Mouse (Mus musculus): ENCODE results near the gene 2210016L21Rik.

The 2210016L21Rik gene

DNA sequence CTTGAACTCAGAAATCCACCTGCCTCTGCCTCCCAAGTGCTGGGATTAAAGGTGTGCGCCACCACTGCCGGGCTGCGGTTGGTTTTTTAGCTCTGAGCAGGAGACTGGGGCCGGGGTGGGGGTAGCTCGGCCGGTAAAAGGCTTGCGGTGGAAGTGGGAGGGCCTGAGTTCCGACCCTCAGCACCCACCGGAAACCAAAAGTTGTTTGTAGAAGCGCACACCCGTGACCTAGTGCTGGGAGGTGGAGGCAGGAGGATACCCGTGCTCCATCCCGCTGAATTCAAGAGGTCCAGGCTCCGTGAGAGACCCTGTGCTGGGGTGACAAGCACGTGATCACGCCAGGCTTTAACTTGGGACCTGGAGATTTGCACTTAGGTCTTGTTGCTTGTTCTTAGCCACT is 54.5 kb downstream of the 2210016L21Rik start:
- peaks cover 53% of the 10 kb centered on the region for H3K4me1 ChIP-seq (replicated peaks; ENCODE audit: low read depth, low read length)
- H3K36me3 ChIP-seq (ENCODE audit: insufficient read depth, low read length), result no peaks in the 10 kb centered on the region
- TF ChIP-seq POU5F1 (IDR thresholded peaks at IDR 0.05; ENCODE audit: borderline replicate concordance, low read length) (no peak), CTCF (conservative IDR thresholded peaks at IDR 0.05; ENCODE audit: low read length) (no peak), NANOG (IDR thresholded peaks at IDR 0.05; ENCODE audit: borderline replicate concordance, low read length) (no peak)

DNA sequence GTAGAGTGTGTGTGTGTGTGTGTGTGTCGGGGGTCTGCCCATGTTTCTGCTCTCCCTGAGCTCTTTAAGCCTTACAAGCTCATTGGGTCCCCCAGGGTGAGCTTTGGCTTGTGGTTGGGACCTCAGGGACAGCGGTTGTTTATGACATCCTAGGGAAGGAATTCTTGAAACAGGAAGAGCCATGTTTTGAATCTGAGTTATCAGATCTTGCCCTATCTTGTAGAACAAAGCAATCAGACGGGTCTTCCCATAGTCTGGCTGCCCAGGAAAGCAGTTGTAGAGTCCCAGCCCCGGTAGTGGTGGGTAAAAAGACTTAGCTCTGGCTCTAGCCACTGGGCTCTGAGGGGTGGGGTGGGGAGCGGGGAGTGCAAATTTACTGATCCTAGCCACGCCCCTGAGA is 55.4 kb downstream of the 2210016L21Rik start:
- no peak overlapping the region for H3K4me3 ChIP-seq (replicated peaks; ENCODE audit: low read length)
- peaks cover 26% of the 10 kb centered on the region for H3K27me3 ChIP-seq (ENCODE audit: insufficient read depth, low read length)
- H3K9me3 ChIP-seq (ENCODE audit: low read length), result no peaks in the 10 kb centered on the region
- no peaks in the 10 kb centered on the region for H3K36me3 ChIP-seq (ENCODE audit: insufficient read depth, low read length)
- H3K4me1 ChIP-seq (replicated peaks; ENCODE audit: low read depth, low read length), result peaks cover 54% of the 10 kb centered on the region
- TF ChIP-seq POU5F1 (IDR thresholded peaks at IDR 0.05; ENCODE audit: borderline replicate concordance, low read length), result no peak
- TF ChIP-seq NANOG (IDR thresholded peaks at IDR 0.05; ENCODE audit: borderline replicate concordance, low read length), result no peak
- no peak for TF ChIP-seq CTCF (conservative IDR thresholded peaks at IDR 0.05; ENCODE audit: low read length)

More for the DNA sequence above, 54.5 kb downstream of the 2210016L21Rik start:
- H3K9me3 ChIP-seq (ENCODE audit: low read length), result no peaks in the 10 kb centered on the region
- H3K4me3 ChIP-seq (replicated peaks; ENCODE audit: low read length), result no peak overlapping the region; the same call in 1 of the 2 replicates
- H3K27me3 ChIP-seq (ENCODE audit: insufficient read depth, low read length), result peaks cover 22% of the 10 kb centered on the region

Data from E14TG2a.4 (cell line).